Mouse (Mus musculus): ENCODE measurements around the gene Il18. TPM values are rescaled to one million over a fixed set of nuclear protein-coding genes. Genes with fewer than 3 reads are reported as not detected.
A peak's percentile ranks its signal among the peaks of the same experiment; 100 is the strongest.

The Il18 gene
- polyA plus RNA-seq, 1 experiment, result 1.9 TPM

DNA sequence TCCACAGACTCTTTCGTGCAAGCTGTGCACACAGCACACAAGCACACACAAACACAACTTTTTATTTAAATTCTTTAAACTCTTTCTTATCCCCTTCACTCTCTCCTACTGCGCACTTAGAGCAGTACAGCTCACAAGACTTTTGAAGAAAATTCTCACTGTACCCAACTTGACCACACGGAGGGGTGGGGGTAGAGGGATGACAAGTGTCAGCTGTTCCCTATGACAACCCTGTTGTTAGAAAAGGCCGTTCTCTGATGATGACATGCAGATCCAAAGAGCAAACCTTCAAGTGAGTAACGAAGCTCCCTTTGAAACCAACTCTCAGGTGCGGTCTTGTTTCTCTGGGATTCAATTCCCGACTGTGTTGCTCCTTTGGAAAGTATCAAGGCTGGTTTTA is 26.8 kb upstream of the Il18 start:
- H3K27me3 ChIP-seq (ENCODE audit: control insufficient read depth, insufficient read depth, insufficient read length), result no peaks in the 10 kb centered on the region
- no peak for TF ChIP-seq REST (IDR thresholded peaks at IDR 0.05; ENCODE audit: insufficient read depth, insufficient read length)
- TF ChIP-seq USF1 (IDR thresholded peaks at IDR 0.05; ENCODE audit: low read depth), result no peak
- no peak for TF ChIP-seq MAX (IDR thresholded peaks at IDR 0.05; ENCODE audit: low read depth)
- TF ChIP-seq MYOD1 (IDR thresholded peaks at IDR 0.05; ENCODE audit: control insufficient read depth in 1 of 3, insufficient read length in 2 of 3, low read depth in 2 of 3), result no peak
- TF ChIP-seq SRF (IDR thresholded peaks at IDR 0.05; ENCODE audit: control insufficient read depth, insufficient read length, low read depth), result no peak
- no peak for TF ChIP-seq CEBPB (IDR thresholded peaks at IDR 0.05; ENCODE audit: insufficient read depth, poor library complexity, severe bottlenecking)
- TF ChIP-seq TCF3 (IDR thresholded peaks at IDR 0.05; ENCODE audit: insufficient read length, low read depth), result no peak
- TF ChIP-seq TCF12 (IDR thresholded peaks at IDR 0.05; ENCODE audit: insufficient read depth, poor library complexity, severe bottlenecking), result no peak
- no peak for TF ChIP-seq E2F4 (IDR thresholded peaks at IDR 0.05; ENCODE audit: insufficient read depth)
- no peak for TF ChIP-seq POLR2AphosphoS2 (IDR thresholded peaks at IDR 0.05; ENCODE audit: insufficient read length, low read depth)
- no peak for TF ChIP-seq MYOG (IDR thresholded peaks at IDR 0.05; ENCODE audit: control insufficient read depth in 1 of 3, insufficient read depth in 1 of 3, insufficient read length in 2 of 3, low read depth in 2 of 3)
- TF ChIP-seq POLR2A (IDR thresholded peaks at IDR 0.05; ENCODE audit: insufficient read length, low read depth), result no peak
- H3K36me3 ChIP-seq (ENCODE audit: control insufficient read depth, insufficient read depth), result peaks cover 4% of the 10 kb centered on the region
- peaks cover 10% of the 10 kb centered on the region for H3K79me2 ChIP-seq (ENCODE audit: control insufficient read depth, insufficient read depth)
- H3K4me2 ChIP-seq (ENCODE audit: low read depth), result peak overlapping the region; percentile 99
- H3ac ChIP-seq (ENCODE audit: control insufficient read depth, insufficient read length), result peak overlapping the region; percentile 54
- peak overlapping the region; percentile 30 for H3K4me3 ChIP-seq

DNA sequence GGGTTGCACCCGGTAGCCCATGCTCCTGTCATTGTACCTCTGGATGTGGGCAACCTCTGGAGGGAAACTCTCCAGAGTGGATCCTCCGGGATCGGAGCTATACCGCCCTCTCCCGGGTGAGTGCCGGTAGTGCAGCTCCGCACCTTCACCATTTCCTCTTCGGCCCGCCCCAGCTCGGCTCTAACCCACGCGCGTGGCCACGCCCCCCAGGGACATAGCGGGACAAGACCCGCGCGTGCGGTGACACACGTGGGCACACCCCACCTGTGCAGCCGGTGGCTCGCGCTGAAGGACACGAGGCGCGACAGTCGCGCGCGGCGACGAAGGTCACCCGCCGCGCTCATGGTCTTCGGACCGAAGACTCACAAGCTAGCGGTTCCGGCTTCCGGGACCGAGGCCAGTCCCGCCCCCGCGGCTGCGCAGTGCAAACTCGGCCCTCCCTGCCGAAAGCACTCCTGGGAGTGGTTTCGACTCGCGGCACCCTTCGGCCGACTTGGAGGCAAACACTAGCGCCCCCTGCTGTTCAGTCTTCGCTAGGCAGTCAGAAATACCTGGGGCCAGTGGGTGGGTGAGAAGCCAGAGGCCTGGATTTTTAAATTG is 26.2 kb upstream of the Il18 start, which contains the start of gene Pts:
TSS of gene Pts (minus strand) at position 432 of the 600 bp plus-strand sequence.
- Histone ChIP-seq H3ac (ENCODE audit: control insufficient read depth, insufficient read length) (peak within 1 kb of the TSS; percentile 54), H3K4me3 (peak within 1 kb of the TSS; percentile 30), H3K79me2 (ENCODE audit: control insufficient read depth, insufficient read depth) (peaks cover 10% of the 10 kb centered on the region), H3K27me3 (ENCODE audit: control insufficient read depth, insufficient read depth, insufficient read length) (no peaks in the 10 kb centered on the region), H3K36me3 (ENCODE audit: control insufficient read depth, insufficient read depth) (peaks cover 4% of the 10 kb centered on the region), H3K4me2 (ENCODE audit: low read depth) (peak within 1 kb of the TSS; percentile 99)
- TF ChIP-seq POLR2AphosphoS2 (IDR thresholded peaks at IDR 0.05; ENCODE audit: insufficient read length, low read depth) (peak; percentile 95), CEBPB (IDR thresholded peaks at IDR 0.05; ENCODE audit: insufficient read depth, poor library complexity, severe bottlenecking) (no peak), MYOD1 (IDR thresholded peaks at IDR 0.05; ENCODE audit: control insufficient read depth in 1 of 3, insufficient read length in 2 of 3, low read depth in 2 of 3) (peak in 1 of 3 experiments; percentile 66), USF1 (IDR thresholded peaks at IDR 0.05; ENCODE audit: low read depth) (no peak), POLR2A (IDR thresholded peaks at IDR 0.05; ENCODE audit: insufficient read length, low read depth) (peak; percentile 98), MYOG (IDR thresholded peaks at IDR 0.05; ENCODE audit: control insufficient read depth in 1 of 3, insufficient read depth in 1 of 3, insufficient read length in 2 of 3, low read depth in 2 of 3) (peak in 2 of 3 experiments; percentile 18 to 50), TCF3 (IDR thresholded peaks at IDR 0.05; ENCODE audit: insufficient read length, low read depth) (no peak)

DNA sequence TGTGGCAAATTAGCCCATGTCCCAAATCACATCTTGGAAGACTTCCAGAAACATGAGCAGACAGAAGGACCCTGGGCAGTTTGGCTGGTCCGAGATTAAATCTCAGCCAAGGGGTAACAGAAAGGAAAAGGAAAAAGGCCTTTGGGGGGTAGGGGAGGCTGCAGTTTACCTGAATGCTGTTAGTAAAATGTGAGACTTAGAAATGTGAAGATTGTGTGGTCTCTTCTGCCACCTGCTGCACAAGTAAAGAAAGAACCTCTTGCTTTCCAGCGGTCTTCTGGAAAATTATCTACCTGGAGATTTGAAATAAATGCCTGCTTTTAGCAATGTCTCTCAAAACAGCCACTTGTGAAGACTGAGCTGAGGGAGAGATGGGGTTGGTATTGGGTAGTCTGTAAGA is 23.7 kb upstream of the Il18 start:
- TF ChIP-seq MAX (IDR thresholded peaks at IDR 0.05; ENCODE audit: low read depth), result no peak
- no peak for TF ChIP-seq TCF12 (IDR thresholded peaks at IDR 0.05; ENCODE audit: insufficient read depth, poor library complexity, severe bottlenecking)
- no peak for TF ChIP-seq USF1 (IDR thresholded peaks at IDR 0.05; ENCODE audit: low read depth)
- TF ChIP-seq POLR2A (IDR thresholded peaks at IDR 0.05; ENCODE audit: insufficient read length, low read depth), result no peak
- no peak for TF ChIP-seq MYOD1 (IDR thresholded peaks at IDR 0.05; ENCODE audit: control insufficient read depth in 1 of 3, insufficient read length in 2 of 3, low read depth in 2 of 3)
- TF ChIP-seq TCF3 (IDR thresholded peaks at IDR 0.05; ENCODE audit: insufficient read length, low read depth), result no peak
- TF ChIP-seq POLR2AphosphoS2 (IDR thresholded peaks at IDR 0.05; ENCODE audit: insufficient read length, low read depth), result no peak
- TF ChIP-seq E2F4 (IDR thresholded peaks at IDR 0.05; ENCODE audit: insufficient read depth), result no peak
- no peak for TF ChIP-seq REST (IDR thresholded peaks at IDR 0.05; ENCODE audit: insufficient read depth, insufficient read length)
- no peak for TF ChIP-seq CEBPB (IDR thresholded peaks at IDR 0.05; ENCODE audit: insufficient read depth, poor library complexity, severe bottlenecking)
- Histone ChIP-seq H3ac (ENCODE audit: control insufficient read depth, insufficient read length) (no peak overlapping the region), H3K27me3 (ENCODE audit: control insufficient read depth, insufficient read depth, insufficient read length) (no peaks in the 10 kb centered on the region), H3K4me3 (no peak overlapping the region), H3K4me2 (ENCODE audit: low read depth) (no peak overlapping the region), H3K36me3 (ENCODE audit: control insufficient read depth, insufficient read depth) (no peaks in the 10 kb centered on the region), H3K79me2 (ENCODE audit: control insufficient read depth, insufficient read depth) (peaks cover 10% of the 10 kb centered on the region)

DNA sequence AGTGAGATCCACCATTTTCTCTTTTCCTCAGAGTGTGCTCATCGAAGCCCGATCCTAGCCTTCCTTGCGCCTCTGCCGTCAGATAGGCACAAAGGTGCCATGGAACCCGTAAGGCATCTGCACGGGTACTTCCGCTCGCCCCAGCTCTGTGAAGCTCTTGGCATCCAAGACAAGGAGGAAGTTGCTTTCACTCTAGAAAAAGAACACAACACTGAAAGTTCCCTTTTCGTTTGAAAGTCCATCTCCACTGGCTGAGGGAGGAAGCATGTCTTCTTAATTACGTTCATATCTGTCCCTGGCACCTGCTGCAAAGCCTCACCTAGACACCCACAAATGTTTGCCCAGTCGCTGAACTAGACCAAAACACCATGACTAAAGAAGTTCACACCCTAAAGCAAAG is 21.3 kb upstream of the Il18 start:
- no peaks in the 10 kb centered on the region for H3K79me2 ChIP-seq (ENCODE audit: control insufficient read depth, insufficient read depth)
- no peaks in the 10 kb centered on the region for H3K36me3 ChIP-seq (ENCODE audit: control insufficient read depth, insufficient read depth)
- H3K4me3 ChIP-seq, result no peak overlapping the region
- peak overlapping the region; percentile 47 for H3K4me2 ChIP-seq (ENCODE audit: low read depth)
- no peaks in the 10 kb centered on the region for H3K27me3 ChIP-seq (ENCODE audit: control insufficient read depth, insufficient read depth, insufficient read length)
- TF ChIP-seq MYOG (IDR thresholded peaks at IDR 0.05; ENCODE audit: control insufficient read depth in 1 of 3, insufficient read depth in 1 of 3, insufficient read length in 2 of 3, low read depth in 2 of 3) (no peak), TCF3 (IDR thresholded peaks at IDR 0.05; ENCODE audit: insufficient read length, low read depth) (no peak), E2F4 (IDR thresholded peaks at IDR 0.05; ENCODE audit: insufficient read depth) (no peak), MAX (IDR thresholded peaks at IDR 0.05; ENCODE audit: low read depth) (no peak), TCF12 (IDR thresholded peaks at IDR 0.05; ENCODE audit: insufficient read depth, poor library complexity, severe bottlenecking) (no peak), CEBPB (IDR thresholded peaks at IDR 0.05; ENCODE audit: insufficient read depth, poor library complexity, severe bottlenecking) (no peak), REST (IDR thresholded peaks at IDR 0.05; ENCODE audit: insufficient read depth, insufficient read length) (no peak), MYOD1 (IDR thresholded peaks at IDR 0.05; ENCODE audit: control insufficient read depth in 1 of 3, insufficient read length in 2 of 3, low read depth in 2 of 3) (no peak), USF1 (IDR thresholded peaks at IDR 0.05; ENCODE audit: low read depth) (no peak), POLR2AphosphoS2 (IDR thresholded peaks at IDR 0.05; ENCODE audit: insufficient read length, low read depth) (no peak), SRF (IDR thresholded peaks at IDR 0.05; ENCODE audit: control insufficient read depth, insufficient read length, low read depth) (no peak), POLR2A (IDR thresholded peaks at IDR 0.05; ENCODE audit: insufficient read length, low read depth) (no peak)
- H3ac ChIP-seq (ENCODE audit: control insufficient read depth, insufficient read length), result no peak overlapping the region

All from myocyte (in vitro differentiated cells).